Mouse (Mus musculus) stomach, postnatal 0 days (tissue): ENCODE measurements around the gene Gpsm1.

Experiments
- CTCF ChIP-seq: IDR thresholded peaks from 2 replicates; pipeline ENCODE4 v1.5.1; 2016; ENCODE audit warnings: antibody characterized with exemption, low read depth, mild to moderate bottlenecking, moderate library complexity
- EP300 ChIP-seq: optimal IDR thresholded peaks from 2 replicates; pipeline ENCODE3; 2016; ENCODE audit warnings: antibody characterized with exemption

DNA sequence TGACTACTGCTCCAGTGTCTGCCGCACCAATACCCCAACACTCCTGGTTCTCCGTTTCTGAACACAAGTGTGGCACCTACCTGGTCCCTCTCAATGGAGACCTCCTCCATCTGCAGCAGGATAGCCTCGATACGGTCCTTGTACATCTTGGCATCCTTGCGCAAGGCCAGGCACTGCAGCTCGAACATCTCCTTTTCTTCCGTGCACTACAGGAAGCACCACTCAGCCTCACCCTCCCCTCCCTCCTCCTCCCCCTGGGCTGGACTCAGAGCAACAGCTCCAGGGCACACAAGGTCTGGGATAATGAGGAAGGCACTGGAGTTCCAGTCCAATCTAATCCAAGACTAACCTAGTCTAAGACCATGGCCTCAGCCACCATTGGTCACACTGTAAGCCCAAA lies 41.4 kb downstream of the Gpsm1 start:
- TF ChIP-seq CTCF (no peak), EP300 (no peak)
